Mouse (Mus musculus) lung, postnatal 4 days (tissue): ENCODE results near the gene Ccdc130.
A peak's percentile ranks its signal among the peaks of the same experiment; 100 is the strongest.

ENCODE experiments used
- DNase-seq, 2 experiments: peaks; one replicate each; pipeline ENCODE4 v3.0.0; 2021

The Ccdc130 gene

DNA sequence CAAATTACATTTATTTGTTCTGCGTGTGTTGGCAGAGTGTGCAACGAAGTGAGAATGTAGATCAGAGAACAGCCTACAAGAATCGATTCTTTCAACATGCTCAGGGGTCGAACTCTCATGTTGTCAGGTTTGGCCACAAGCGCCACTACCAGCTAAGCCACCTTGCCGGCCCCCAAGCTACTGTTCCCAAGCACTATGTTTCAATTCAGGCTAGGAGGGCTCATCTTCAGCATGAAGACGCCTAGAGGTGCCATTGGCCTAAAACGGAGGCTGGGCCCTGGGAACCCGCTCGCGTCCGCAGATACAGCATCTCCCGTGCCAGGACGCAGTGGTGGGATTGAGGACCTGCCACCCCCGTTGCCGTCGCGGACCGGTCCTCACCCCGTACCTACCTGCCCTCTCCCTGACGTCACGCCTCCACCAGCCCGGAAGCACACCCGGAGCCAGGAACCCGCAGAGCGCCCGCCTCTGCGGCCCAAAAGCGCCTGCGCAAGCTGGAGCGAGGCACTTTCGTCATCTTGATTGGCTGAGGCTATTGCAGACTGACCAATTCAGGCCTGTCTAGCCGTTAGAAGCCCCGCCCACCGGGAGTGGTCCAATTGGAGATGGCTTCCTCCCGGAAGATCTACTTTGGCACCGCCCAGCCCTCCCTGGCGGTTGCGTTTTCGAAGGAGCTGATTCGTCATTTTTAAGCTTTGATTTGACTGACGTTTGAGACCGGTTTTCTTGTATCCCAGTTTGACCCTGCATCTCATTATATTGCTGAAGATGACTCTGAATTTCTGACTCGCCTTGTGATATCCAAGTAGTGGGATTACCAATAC is at the start of gene Ccdc130:
Ccdc130 (minus strand) TSS at position 431 of the 824 bp plus-strand sequence.
- DNase-seq: peak; percentile 100

DNA sequence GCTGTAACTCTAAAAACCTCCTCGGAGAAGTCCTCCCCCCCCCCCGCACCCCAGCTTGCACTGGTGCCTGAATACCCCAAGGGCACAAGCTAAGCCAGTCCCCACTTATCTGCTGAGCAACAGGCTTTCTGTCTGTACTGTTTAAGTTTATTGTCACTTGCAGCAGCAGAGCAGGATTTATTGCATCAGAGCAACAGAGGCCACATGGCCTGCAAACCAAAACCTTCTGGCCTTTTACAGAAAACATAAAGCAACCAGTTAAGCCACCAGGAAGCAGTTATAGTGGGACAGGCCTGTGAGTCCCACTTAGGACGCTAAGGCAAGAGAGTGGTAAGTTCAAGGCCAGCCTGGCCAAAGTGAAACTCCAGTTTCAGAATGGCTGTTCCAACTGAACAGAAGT is 38.2 kb upstream of the Ccdc130 start:
- no peak for DNase-seq

DNA sequence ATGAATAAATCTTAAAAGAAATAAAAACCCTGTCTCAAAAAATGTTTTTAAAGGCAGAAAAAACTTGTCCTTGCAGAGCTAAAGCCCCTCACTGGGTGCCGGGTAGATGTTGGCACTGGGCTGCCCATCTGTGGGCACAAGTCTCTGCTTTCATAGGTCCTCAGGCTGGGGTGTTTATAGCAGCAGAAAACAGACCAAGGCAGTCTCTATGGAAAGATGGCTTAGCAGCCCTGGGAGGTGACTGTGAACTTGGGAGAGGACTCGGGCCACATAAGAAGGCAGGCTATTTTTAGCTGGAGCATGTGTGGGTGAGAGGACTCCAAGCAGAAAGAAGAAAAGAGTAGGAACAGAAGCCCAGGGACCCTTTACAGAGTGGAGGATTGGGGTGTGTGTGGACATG is 33.8 kb upstream of the Ccdc130 start:
- peak in 1 of 2 experiments; percentile 24 for DNase-seq

DNA sequence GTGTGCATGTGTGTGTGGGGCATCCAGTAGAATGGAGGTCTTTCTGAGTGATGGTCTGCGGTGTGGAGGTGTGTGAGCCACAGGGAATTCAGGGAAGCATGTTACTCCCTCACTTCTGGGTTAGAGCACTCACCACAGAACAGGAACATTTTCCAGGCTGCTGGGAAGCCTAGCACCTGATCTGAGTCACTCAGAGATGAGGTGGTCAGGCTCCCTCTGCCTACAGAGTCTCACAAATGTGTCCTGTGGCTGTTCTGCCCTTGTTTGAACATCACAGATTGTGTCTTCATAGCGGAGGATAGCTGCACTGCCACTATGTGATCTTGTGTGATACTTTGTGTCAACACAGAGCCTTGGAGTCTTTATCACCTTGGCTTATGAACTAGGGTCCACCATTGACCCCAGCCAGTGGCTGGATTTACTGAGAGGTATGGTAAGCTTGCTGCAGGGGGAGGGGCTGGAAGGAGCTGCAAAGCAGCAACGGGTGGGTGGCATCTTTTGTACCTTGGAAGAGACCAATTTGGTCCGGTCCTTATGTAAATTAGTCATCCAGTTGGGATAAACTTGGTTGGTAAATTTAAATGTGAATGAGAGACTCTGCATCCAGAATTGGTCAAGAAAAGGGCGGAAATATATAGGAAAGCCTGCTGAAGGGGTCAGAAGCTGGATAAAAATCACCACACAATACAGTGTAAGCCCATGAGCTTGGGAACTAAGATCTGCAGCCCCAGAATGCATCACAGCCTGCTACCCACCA is 27.0 kb upstream of the Ccdc130 start:
- DNase-seq: no peak

DNA sequence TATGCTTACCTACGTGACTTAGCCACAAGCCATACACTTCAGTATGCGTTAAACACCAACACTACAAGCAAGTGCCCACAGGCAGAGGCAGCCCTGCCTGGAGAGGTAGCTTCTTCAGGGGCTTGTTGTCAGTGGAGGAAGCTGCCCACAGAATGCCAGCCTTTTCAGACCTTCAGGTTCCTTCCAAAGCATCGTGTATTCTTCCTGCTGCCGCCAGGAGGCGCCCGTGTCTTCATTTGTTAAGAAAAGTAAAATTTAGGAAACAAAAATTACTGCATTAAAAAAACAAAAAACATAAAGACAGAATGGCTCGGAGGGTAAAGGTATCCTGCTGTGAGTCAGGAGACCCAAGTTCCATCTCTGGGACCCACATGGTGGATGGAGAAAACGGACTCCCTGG is 21.5 kb upstream of the Ccdc130 start:
- peak; percentile 39 to 57 for DNase-seq

DNA sequence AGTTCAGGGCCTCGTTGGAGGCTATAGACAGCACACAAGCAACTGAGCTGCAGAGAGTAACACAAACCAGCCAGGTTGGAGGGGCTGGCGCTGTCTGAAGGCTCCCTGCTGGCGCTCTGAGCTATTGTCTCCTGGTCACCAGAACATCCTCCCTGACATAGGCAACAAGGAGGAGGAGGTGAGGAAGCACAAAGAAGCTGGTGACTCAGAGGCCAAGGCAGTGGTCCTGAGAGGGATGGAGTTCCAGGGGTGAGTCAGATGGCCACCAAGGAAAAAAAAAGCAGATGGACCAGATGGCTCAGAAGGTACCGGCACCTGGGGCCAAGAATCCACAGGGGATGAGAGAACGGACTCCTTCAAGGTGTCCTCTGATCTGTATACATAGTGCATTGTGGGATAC is 20.9 kb upstream of the Ccdc130 start:
- DNase-seq: no peak

DNA sequence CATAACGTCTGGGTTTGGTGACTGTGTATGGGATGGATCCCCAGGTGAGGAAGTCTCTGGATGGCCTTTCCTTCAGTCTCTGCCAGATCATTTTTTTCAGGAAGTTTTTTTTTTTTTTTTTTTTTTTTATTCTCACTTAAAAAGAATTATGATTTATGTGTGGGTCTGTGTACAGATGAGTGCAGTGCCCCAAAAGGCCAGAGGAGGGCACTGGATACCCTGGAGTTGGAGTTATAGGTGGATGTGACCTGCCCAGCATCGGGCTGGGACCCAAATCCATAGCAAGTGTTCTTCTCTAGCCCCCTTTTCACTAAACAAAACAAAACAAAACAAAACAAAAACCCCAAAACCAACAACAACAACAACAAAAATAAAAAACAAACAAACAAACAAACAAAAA is 18.7 kb upstream of the Ccdc130 start:
- DNase-seq: no peak

DNA sequence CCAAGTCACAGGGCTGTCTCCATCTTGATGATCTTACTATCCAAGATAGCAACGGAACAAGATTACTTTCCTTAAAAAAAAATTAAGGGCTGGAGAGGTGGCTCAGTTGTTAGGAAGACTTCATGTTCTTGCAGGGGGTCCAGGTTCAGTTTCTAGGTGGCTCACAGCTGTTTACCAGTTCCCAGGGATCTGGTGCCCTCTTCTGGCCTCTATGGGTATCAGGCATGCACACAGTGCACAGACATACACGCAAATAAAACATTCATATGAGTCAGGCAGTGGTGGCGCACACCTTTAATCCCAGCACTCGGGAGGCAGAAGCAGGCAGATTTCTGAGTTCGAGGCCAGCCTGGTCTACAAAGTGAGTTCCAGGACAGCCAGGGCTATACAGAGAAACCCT is 15.5 kb upstream of the Ccdc130 start:
- peak; percentile 57 to 66 for DNase-seq

DNA sequence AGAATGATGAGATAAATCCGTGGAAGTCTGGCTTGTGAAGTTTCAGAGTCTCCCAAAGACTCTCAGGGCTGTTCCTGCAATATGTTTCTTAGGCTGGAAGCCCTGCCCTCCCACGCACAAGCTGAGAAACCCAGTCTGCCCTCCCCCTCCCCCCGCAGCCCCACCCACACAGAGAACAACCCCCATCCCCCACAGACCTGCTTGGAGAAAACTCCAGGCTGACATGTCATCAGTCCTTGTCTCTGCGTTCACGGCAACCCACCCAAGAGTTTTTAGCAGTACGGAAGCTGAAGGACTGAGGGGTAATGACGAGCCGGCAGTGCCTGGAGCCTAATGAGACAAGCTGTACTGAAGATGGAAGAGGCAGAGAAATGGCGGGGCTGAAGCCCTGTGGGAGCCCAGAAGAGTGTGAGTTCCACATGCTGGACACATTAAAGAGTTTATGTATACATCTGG is 14.5 kb upstream of the Ccdc130 start:
- peak; percentile 35 to 43 for DNase-seq

DNA sequence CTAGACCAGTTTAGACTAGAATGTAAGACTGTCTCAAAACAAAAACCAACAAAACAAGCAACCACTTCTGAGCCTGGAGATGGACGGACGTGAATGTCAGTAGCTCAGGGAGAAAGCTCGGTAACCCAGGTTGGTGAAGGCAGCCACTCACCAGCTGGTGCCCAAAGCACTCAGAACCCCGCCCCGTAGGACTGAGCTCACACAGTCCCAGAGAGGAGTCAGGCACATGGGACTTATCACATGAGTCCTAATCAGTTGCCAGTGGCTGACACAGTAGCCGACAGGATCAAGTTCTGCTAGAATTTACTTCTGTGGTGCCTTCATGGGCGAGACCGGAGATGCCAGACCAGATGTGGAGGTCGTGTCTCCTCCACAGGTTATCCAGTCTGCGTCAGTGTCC is 10.6 kb upstream of the Ccdc130 start:
- DNase-seq: no peak

DNA sequence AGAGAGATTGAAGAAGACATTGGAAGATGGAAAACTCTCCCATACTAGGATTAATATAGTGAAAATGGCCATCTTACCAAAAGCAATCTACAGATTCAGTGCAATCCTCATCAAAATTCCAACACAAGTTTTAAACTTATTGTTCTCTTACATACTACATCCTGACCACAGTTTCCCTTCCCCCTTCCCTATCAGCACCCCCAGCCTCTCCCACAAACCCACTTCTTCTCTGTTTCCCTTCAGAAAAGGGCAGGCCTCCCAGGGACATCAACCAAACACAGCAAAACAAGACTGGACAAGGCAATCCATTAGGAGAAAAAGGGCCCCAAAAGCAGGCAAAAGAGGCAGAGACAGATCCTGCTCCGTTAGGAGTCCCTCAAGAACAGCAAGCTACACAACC is 6.3 kb upstream of the Ccdc130 start:
- no peak for DNase-seq

DNA sequence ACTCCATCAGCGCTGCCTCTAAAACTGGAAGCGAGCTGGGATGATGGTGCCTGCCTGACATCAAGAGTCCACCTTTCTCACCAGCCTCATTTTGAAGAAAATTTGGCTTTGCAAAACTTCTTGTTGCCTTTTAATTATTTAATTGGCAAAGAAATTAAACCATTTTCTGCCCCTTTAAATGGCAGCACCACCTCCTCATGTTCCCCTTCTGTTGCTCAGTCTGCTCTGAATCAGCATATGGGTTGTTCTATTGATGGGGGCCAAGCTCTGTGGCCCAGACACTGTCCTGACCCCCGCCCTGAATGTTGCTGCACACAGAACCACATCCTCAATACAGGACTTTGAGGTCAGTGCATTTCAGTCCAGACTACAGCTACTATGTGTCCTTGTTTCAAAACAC is 3.8 kb upstream of the Ccdc130 start:
- DNase-seq: no peak

DNA sequence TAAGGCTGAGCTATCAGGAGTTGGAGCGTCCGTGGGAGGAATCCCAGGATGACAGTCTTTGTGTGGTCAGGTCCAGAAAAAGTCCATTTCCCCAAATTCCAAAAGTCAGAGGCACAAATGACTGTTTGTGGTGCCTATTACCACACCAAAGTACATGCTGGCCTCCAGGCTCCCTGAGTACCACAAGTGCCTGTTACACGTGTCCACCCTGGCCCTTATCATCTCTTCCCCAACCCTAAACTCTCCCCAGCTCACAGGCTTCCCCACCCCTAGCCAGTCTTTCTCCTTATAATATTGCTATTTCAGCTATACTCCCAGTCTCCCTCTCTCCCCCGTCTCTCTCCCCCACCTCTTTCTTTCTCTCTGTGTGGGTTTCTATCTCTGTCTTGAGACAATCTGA is 2.1 kb upstream of the Ccdc130 start:
- no peak for DNase-seq

DNA sequence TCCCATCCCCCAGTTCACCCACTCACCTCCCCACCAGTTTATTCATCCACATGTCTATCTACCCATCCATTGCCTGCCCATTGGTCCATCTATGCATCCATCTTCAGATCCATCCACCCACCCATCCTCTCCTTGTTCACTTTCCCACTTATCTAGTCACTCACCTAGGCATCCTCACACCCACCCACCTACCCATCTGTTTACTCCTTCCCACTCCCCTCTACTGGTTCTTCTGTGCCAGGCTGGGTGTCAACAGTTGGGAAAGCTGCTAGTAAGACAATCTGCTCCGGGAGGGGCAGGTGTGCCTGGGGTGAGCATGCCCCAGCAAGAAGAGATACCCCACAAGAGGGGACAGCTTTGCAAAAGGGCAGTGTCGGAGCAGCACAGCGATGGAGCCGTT is 9.1 kb downstream of the Ccdc130 start:
- no peak for DNase-seq

DNA sequence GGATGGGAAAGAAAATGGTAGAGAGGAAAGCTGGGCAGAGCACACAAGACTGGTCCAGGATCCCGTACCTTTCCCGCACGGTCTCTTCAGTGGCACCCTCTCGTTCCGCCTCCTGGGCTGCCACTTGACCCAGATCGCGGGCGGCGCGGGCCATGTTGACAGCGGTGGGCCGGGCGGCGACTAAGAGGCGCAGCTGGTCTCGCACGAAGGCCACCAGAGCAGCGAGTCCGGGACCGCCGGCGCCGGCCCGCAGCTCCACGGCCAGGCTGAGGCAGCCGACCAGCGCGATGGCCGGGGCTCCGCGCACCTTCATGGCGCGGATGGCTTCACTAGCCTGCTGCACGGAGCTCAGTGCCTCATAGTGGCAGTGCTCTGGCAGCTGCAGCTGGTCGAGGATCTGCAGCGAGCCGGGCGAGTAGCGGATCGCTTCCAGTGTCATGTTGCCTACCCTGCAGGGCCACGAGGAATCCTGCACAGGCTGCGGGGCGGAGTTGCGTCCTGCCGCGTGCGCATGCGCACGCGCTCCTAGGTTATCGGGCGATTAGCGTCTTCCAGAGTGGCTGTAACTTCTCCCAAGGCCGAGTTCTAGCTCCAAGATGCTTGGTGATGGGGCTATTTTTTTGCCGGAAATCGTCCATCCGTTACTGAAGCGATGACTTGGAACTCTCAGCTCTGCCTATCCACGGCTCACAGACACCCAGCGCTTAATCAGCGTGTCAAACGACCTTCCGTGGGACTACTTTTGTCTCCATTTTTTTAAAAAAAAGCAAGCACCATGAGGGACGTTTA is 13.2 kb downstream of the Ccdc130 start, which contains the start of gene Mri1:
Mri1 (minus strand) TSS at position 505 of the 789 bp plus-strand sequence.
- DNase-seq: peak; percentile 87 to 89

DNA sequence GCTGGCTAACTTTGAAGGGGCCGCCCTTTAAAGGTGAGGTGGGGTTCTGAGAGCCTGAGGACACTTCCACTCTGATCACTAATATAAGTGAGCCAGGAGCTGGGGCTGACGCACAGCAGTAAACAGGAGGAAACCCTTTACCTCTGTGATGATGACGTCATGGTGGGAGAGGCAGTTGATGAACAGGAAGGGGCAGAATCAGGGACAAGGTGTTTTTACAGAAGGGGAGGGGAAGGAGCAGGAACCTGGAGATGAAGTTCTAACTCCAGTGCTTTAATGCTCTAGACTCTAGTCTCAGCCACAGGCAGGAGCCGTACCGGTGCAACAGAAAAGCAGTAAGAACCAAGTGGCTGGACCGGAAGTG is 13.7 kb downstream of the Ccdc130 start:
- no peak for DNase-seq

DNA sequence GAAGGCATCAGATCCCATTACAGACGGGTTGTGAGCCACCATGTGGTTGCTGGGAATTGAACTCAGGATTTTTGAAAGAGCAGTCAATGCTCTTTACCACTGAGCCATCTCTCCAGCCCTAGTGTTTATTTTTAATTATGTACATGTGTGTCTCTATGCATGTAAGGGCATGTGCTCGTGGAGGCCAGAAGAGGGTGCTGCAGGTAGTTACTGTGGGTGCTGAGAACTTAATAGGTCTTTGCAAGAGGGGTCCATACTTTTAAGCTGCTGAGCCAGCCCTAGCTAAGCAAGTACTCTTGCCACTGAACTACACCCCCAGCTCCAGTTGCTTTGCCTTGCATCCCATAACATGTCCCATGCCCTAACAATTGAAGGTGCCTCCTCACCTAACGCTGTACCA is 14.3 kb downstream of the Ccdc130 start:
- DNase-seq: no peak

DNA sequence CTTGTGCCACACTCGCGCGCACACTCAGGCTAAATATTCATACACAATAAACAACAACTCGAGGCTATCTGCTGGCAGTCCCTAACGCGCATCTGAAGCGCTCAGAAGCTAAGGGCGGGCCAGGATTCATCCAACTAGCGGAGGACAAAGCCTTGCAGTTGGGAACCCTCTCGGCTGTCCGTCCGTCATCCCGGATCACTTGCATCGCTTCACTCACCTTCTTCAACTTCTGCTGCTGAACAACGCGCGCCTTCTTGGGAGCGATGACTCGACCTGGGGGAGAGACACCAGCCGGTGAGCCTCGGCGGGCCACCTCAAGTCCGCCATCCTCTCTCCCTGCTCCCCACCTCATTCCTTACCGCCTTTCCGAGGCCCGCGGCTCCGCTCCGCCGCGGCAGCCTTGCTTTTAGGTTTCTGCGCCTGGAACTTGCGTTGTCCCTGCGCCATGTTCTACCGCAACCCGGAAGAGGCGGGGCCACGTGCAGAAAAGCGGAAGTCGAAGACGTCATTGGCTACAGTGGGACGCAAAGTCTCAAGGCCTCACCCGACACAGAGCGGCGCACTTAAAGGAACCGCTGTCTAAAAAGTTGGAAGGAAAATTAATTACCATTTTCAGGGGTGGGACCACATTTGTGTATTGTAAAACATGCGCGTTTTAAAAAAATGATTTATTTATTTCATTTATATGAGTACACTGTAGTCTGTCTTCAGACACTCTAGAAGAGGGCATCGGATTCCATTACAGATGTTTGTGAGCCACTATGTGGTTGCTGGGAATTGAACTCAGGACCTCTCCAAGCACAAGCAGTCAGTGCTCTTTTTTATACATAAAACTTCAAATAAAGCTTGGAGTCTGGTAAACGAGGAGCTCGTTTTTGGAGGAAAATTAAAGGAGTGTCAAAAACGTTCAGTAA is 20.7 kb downstream of the Ccdc130 start, which contains the start of gene D8Ertd738e:
D8Ertd738e (minus strand) TSS at position 463 of the 914 bp plus-strand sequence.
- peak; percentile 90 to 92 for DNase-seq

DNA sequence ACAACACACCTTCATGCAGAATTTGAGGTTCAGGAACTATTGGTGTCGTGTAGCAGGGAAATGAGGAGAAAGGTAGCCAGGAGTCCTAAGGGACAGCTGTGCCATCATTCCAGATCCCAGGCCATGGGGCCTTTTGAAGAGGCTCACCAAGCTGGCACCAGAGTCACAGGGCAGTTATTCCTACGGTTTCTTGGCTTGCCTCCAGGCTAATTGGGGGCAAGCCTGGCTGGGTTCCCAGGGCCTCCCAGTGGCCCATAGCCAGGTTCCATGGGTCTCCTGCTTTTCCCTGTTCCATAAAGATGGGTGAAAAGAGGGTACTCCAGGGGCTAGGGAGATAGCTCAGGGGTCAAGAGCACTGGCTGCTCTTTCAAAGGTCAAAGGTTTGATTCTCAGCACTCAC is 28.4 kb downstream of the Ccdc130 start:
- DNase-seq: no peak

DNA sequence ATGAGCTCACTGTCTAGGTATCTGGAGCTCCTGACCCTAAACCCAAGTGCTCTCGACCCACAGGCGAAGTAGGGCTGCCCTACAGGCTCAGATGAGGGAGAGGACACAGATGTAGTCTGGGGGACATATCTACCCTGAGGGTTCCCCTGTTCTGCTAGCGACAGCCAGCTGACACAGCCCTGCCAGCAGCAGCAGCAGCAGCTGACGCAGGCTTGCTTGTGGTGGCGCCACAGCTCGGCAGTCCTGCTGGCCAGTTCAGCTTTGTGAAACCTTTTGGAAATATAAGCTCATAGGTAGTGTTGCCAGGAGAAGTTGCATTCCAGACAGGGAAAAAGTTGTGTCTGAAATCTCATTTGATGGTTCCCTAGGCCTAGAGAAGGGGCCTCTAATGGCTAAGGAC is 29.0 kb downstream of the Ccdc130 start:
- DNase-seq: no peak

DNA sequence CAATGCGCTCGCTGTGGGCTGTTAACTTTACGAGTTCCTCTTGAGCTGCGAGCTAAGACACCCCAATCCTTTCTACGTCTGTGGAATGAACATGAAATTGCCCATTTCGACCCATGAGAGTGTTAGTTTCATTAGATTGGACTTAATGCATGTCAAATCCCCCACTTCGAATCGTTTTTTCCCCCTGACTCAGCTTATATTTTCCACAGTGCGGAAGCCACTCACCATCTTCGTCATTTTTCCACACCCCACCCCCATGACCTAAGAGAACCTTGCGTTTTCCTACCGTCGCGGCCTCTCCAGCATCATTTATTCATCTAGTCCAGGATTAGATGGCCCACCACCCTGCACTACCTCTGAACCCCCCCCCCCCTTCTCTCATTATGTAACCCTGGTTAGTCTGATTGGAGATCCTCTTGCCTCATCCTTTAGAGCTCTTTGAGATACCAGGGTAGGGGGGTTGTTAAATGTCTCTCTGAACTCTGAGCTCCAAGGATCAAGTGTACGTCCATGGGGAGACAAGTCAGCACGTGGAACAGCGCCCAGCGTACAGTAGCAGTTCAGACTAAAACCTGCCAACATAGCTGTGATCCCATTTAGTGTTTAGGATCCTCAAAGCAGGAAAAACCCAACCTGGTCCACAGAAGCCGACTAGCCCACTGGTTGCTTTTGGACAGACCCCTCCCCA is 32.5 kb downstream of the Ccdc130 start:
- DNase-seq: no peak
